Mouse (Mus musculus) ES-E14 (cell line): ENCODE data around the gene Tmem150b. TPM values are rescaled to one million over a fixed set of nuclear protein-coding genes. Genes with fewer than 3 reads are reported as not detected.

Experiments
- DNase-seq: peaks from one replicate; pipeline ENCODE4 v3.0.0-alpha.2; 2013; ENCODE audit warnings: low read depth, low spot score
- H3K27ac ChIP-seq: 2 replicates; pipeline ENCODE4 v1.5.1; 2012; ENCODE audit warnings: low read depth, mild to moderate bottlenecking, low read length, moderate library complexity, mixed read lengths; ENCODE audit not compliant: poor library complexity, insufficient read depth, severe bottlenecking
- H3K36me3 ChIP-seq: 2 replicates; pipeline ENCODE4 v1.6.1; 2012; ENCODE audit warnings: mild to moderate bottlenecking, low read length, moderate library complexity, mixed read lengths; ENCODE audit not compliant: control insufficient read depth, poor library complexity, insufficient read depth, severe bottlenecking
- H3K4me1 ChIP-seq, 2 experiments: fragments of 150-350 bp in 1 of 2; sonication (generic) in 1 of 2; 2 replicates each; pipeline ENCODE4 v1.6.1; 2012; ENCODE audit warnings: low read length in 2 of 2, mild to moderate bottlenecking in 1 of 2, mixed read lengths in 1 of 2; ENCODE audit not compliant: control insufficient read depth in 2 of 2, insufficient read depth in 2 of 2, poor library complexity in 1 of 2
- H3K4me3 ChIP-seq, 2 experiments: fragments of 150-350 bp in 1 of 2; sonication (generic) in 1 of 2; 2 replicates each; pipeline ENCODE4 v1.5.1; 2012; ENCODE audit warnings: low read length in 2 of 2, low read depth in 1 of 2, mild to moderate bottlenecking in 1 of 2, mixed read lengths in 1 of 2; ENCODE audit not compliant: insufficient read depth in 1 of 2, poor library complexity in 1 of 2, severe bottlenecking in 1 of 2
- H3K9ac ChIP-seq: 2 replicates; pipeline ENCODE4 v1.6.1; 2012; ENCODE audit warnings: low read depth, mild to moderate bottlenecking, low read length, mixed read lengths; ENCODE audit not compliant: poor library complexity, insufficient read depth, severe bottlenecking
- H3K9me3 ChIP-seq: fragments of 150-350 bp; sonication (generic); 2 replicates; pipeline ENCODE4 v1.6.1; 2012; ENCODE audit warnings: low read depth, mild to moderate bottlenecking, low read length; ENCODE audit not compliant: control insufficient read depth, insufficient read depth
- CHD2 ChIP-seq: IDR thresholded peaks from 2 replicates; pipeline ENCODE4 v1.6.1; 2014; ENCODE audit warnings: mild to moderate bottlenecking, low read depth, low read length, inconsistent platforms
- HCFC1 ChIP-seq: IDR thresholded peaks from 2 replicates; pipeline ENCODE4 v1.6.1; 2012; ENCODE audit warnings: low read length, inconsistent platforms, borderline replicate concordance; ENCODE audit not compliant: insufficient read depth
- MAFK ChIP-seq: IDR thresholded peaks from 2 replicates; pipeline ENCODE4 v1.6.1; 2014; ENCODE audit warnings: mild to moderate bottlenecking, low read depth, low read length, inconsistent platforms; ENCODE audit not compliant: insufficient read depth
- ZC3H11A ChIP-seq: IDR thresholded peaks from 2 replicates; pipeline ENCODE4 v1.6.1; 2012; ENCODE audit warnings: low read depth, mild to moderate bottlenecking, inconsistent platforms, low read length, borderline replicate concordance
- ZNF384 ChIP-seq: IDR thresholded peaks from 2 replicates; pipeline ENCODE4 v1.6.1; 2012; ENCODE audit warnings: low read depth, low read length, inconsistent platforms
- in situ Hi-C, 2 experiments: fragments of 600-800 bp; cut with MboI; formaldehyde crosslinking; loops; one replicate each; pipeline ENCODE4 v1.15.1; 2025; ENCODE audit warnings: low sequenced_read_pairs in 2 of 2, inconsistent platforms in 1 of 2; ENCODE audit not compliant: unreplicated experiment in 2 of 2
- total RNA-seq: library from RNA; depleted of rRNA; stranded (reverse); fragments of 300-350 nt; gene quantifications from 2 replicates; pipeline ENCODE4 v1.2.3, GENCODE M21; 2012; rRNA removed

Gene Tmem150b
- total RNA-seq, 1 experiment, result 0.94 TPM

DNA sequence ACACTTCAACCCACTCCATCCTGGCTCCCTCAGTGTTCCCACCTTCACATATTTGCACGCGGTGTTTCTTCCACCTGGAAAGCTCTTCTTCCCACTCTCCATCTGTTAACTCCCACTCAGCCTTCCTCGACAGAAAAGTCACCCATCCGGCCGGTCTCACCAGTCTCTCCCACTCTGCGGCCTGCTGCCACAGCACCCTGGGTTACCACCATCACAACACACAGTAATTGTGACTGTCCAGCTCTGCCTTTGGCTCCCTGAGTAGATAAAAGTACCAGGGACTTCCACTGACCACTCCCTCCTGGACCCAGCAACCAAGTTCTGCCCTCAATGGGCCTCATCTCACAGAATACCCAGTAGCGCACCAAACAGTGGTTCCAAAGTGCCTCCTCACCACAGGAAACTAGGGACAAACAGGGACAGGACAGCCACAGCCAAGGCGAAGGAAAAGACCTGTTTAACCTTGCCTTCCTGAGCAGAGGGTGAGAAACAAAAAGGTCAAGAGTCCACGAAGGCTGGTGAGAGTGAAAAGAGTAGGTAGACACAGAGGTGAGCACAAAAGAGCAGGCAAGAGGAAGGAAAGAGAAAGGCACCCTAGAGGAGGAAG is 67.4 kb downstream of the Tmem150b start:
- Histone ChIP-seq H3K4me1 (peaks cover 2 to 15% of the 10 kb centered on the region in 2 experiments; a peak in 2 of 4 replicates), H3K27ac (no peak overlapping the region), H3K9ac (peak overlapping the region; percentile 94), H3K4me3 (peak overlapping the region; percentile 88 to 93), H3K9me3 (no peaks in the 10 kb centered on the region), H3K36me3 (peaks cover 7% of the 10 kb centered on the region; the same call in 1 of the 2 replicates)
- no peak for TF ChIP-seq HCFC1
- no peak for TF ChIP-seq MAFK
- no peak for TF ChIP-seq ZNF384
- no peak for TF ChIP-seq CHD2
- no peak for TF ChIP-seq ZC3H11A
- DNase-seq, result no peak
- in situ Hi-C loops, result no loop called here

Other genes starting within 250 kb of the Tmem150b start
- 83.2 and 126 TPM in 2 replicates for gene Ppp1r12c, start 223.6 kb downstream of the Tmem150b start, total RNA-seq
- 6.3 and 8.4 TPM in 2 replicates for gene Tnnt1, start 208.9 kb downstream of the Tmem150b start, total RNA-seq
- gene Tnni3, start 201.0 kb downstream of the Tmem150b start, total RNA-seq, result 7.8 and 17.9 TPM in 2 replicates
- 3.1 and 6.3 TPM in 2 replicates for gene Dnaaf3, start 192.8 kb downstream of the Tmem150b start, total RNA-seq
- gene Syt5, start 177.7 kb downstream of the Tmem150b start, total RNA-seq, result 3.0 and 8.7 TPM in 2 replicates
- gene Ptprh, start 121.2 kb downstream of the Tmem150b start, total RNA-seq, result 0.18 TPM in 1 of 2 replicates, not detected in the other
- 8.1 and 8.6 TPM in 2 replicates for gene Tmem86b, start 93.8 kb downstream of the Tmem150b start, total RNA-seq
- gene Ppp6r1, start 66.2 kb downstream of the Tmem150b start, total RNA-seq, result 55.4 and 62.9 TPM in 2 replicates
- gene Hspbp1, start 40.2 kb downstream of the Tmem150b start, total RNA-seq, result 56.6 and 61.2 TPM in 2 replicates
- 20.7 and 26.2 TPM in 2 replicates for gene Brsk1, start 34.6 kb downstream of the Tmem150b start, total RNA-seq
- 68.4 and 121 TPM in 2 replicates for gene Kmt5c, start 14.9 kb upstream of the Tmem150b start, total RNA-seq
- gene Cox6b2, start 27.8 kb upstream of the Tmem150b start, total RNA-seq, result 46.4 and 130 TPM in 2 replicates
- gene Fam71e2, start 46.1 kb upstream of the Tmem150b start, total RNA-seq, result 0.11 TPM in 1 of 2 replicates, not detected in the other
- gene Il11, start 57.6 kb upstream of the Tmem150b start, total RNA-seq, result 1.2 and 2.1 TPM in 2 replicates
- gene Tmem190, start 57.7 kb upstream of the Tmem150b start, total RNA-seq, result not detected in 2 replicates
- 13.0 and 27.7 TPM in 2 replicates for gene Tmem238, start 64.4 kb upstream of the Tmem150b start, total RNA-seq
- gene Rpl28, start 67.6 kb upstream of the Tmem150b start, total RNA-seq, result 1,352 and 1,377 TPM in 2 replicates
- gene Ube2s, start 87.3 kb upstream of the Tmem150b start, total RNA-seq, result 461 and 499 TPM in 2 replicates
- 6.9 and 8.4 TPM in 2 replicates for gene Shisa7, start 119.4 kb upstream of the Tmem150b start, total RNA-seq
- 3.5 and 3.7 TPM in 2 replicates for gene Isoc2b, start 145.0 kb upstream of the Tmem150b start, total RNA-seq
- gene Isoc2a, start 151.9 kb upstream of the Tmem150b start, total RNA-seq, result 13.0 and 16.1 TPM in 2 replicates
- gene Gm36210, start 181.3 kb upstream of the Tmem150b start, total RNA-seq, result 1.6 and 2.2 TPM in 2 replicates
- 4.0 and 4.3 TPM in 2 replicates for gene Zfp628, start 190.0 kb upstream of the Tmem150b start, total RNA-seq
- 1.2 and 1.7 TPM in 2 replicates for gene Nat14, start 196.8 kb upstream of the Tmem150b start, total RNA-seq
- 0.94 and 1.3 TPM in 2 replicates for gene Ssc5d, start 200.5 kb upstream of the Tmem150b start, total RNA-seq
- 0.22 and 0.95 TPM in 2 replicates for gene Sbk2, start 239.2 kb upstream of the Tmem150b start, total RNA-seq
- not detected in 2 replicates for gene Sbk3, start 245.9 kb upstream of the Tmem150b start, total RNA-seq